Mouse (Mus musculus) cerebellum, adult 8-10 months (tissue): ENCODE results near the gene Spag16.

Experiments
- DNase-seq: peaks from one replicate; pipeline ENCODE4 v3.0.0; 2022

The Spag16 gene

GRCm38 (mm10) chr1:70527134-70527533 lies 700.4 kb downstream of the Spag16 start:
- no peak for DNase-seq

DNA sequence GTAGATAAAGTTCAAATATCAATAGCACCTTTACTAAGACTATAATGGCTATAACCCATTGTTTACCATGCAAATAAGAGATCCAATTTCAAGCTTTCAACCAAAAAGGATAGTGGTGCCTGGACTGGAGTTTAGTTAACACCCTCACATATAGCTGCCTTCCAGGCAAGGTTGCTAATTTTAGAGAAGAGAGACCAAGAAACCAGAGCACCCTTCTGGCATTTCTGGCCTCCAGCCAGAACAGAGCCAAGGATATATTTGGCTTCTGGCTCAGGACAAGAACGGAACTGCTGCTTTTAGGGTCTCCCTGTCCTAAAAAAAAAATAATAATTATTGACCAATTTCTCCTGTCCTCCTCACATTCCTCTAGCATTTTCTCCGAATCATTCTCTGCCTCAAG lies 703.0 kb downstream of the Spag16 start:
- no peak for DNase-seq

GRCm38 (mm10) chr1:70551839-70552238 lies 725.1 kb downstream of the Spag16 start:
- DNase-seq = no peak

DNA sequence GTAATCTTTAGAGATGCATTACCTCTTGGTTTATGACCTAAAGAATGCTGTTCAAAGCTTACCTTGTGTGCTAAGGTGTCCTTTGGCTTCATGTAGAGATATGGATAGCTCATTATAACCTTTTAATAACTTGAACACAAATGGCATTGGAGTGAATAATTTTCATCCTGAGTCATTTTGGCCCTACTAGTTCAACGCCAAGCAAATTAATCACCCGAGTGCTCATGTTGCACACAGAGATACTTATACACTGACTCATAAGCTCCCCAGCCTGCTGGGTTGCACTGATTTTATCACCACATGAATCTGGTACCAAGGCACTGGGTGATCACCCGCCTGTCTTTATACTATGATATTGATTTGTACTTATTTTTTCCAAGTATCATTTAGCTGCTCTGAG lies 795.0 kb downstream of the Spag16 start:
- no peak for DNase-seq

DNA sequence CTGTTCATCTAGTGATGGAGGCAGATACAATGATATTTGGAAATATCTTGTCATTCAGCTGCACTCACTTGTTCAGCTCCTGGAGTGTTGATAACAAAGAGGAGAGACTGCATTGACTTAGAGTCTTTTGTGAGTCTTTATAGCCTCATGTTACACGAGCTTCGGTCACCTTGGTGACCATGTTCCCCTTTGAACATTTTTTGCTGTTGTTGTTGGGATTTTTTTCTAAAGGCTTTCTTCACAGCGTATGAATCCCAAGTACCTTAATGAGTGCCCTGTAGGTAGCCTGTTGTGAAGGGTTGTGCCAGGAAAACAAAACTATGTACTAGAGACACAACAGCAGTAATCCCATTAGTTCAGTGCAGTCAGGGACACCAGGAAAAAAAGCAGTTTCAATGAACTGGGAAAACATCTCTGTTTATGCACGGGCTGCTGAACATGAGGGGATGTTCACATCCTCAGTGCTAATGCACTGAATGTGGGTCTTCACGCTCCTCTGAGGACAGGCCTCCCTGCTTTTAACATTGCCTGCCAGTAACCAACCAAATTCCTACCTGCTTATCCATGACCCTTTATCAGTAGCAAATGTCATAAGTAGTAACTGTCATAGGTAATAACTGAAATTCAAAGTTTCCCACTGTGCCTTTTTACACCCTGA lies 798.2 kb downstream of the Spag16 start:
- no peak for DNase-seq

DNA sequence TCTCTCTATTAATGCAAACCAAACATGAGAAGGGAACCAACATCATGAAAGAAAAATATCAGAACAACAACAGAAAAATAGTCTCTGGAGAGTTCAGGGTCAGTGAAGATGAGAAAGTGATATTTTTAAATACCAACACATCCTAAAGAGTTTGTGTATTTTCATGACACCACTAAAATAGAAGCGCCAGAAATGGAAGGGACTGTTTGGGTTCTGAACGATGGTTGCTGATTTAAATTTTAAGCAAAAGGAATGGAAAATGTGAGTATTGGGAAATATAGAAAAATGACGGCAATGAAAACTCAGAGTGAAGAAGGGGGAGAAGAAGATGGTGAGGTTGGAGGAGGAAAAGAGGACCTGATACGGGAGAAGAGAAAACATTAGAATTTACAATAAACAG lies 825.9 kb downstream of the Spag16 start:
- no peak for DNase-seq

- DNase-seq = peak; percentile 5
Observed at GRCm38 (mm10) chr1:70692529-70692928, 865.8 kb downstream of the Spag16 start.

DNA sequence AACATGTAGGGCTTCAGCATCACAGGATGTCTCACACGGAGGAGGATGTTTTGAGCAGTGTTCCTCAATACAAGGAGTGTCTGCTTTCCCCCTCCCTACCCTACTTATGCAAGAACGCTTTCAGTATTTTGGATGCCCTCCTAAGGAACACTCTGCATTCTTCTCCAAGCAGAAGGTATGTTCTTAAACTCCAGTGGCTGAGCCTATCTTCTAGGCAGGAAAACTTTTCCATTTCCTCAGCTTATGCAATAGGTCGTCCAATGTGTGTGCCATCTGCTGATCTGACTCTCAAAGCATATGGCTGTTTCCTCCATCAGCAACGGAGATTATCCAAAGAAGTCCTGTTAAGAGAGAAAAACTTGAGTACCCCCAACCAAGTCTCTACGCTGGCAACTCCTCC lies 873.5 kb downstream of the Spag16 start:
- no peak for DNase-seq

DNA sequence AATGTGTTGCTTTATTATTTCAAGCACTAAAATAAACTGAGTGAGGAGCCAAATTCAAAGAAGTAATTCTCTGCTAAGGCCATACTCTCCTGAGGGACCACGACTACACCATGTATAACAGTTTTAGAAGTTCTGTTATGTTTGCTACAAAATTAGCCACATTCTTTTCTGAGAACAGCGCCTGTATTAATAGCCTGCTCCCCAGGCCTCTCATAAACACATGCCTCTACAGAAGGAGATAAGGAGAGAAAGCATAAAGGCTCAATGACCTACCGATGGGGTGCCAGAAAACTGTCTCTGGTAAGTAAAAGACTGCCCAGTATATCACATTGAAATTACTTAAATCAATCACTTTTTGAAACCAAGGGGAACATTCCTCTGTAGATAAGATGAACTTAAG lies 877.2 kb downstream of the Spag16 start:
- no peak for DNase-seq

- no peak for DNase-seq
Observed at GRCm38 (mm10) chr1:70705821-70706220, 879.1 kb downstream of the Spag16 start.

DNA sequence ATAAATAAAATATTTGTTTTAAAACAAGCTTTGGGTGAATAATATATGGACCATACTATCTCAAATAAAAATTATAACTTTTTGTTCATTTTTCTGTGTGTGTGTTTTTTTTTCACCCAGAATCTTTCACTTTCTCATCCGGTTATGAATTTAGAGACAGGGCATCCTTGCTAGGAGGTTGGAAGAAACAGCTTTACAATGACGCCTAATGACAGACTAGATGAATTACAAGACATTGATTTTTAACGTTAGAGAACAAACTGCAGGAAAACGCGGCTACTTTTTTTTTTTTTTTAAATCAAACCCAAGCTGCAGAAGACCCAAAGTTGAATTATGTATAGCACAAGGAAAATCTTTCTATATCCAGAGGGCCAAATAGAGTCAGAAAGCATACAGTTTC lies 898.3 kb downstream of the Spag16 start:
- DNase-seq = no peak

- DNase-seq = no peak
Observed at GRCm38 (mm10) chr1:70725655-70726066, 898.9 kb downstream of the Spag16 start, which contains the start of gene Vwc2l. Gene Vwc2l, plus strand, starts transcription at chr1:70725715.
